10 mouse cellular contexts compared by ENCODE assay signal in genomic region chr9:54587863-54588262, GRCm38 (mm10). TPM values are rescaled to one million over a fixed set of nuclear protein-coding genes. Genes with fewer than 3 reads are reported as not detected.
A peak's percentile ranks its signal among the peaks of the same experiment; 100 is the strongest.
DNase-seq lines count a peak whose midpoint lies in the region; ATAC-seq and TF ChIP-seq lines count a peak whose summit lies in the region.
"Had no signal": no experiment of that assay in that cellular context is flagged by ENCODE, and none has a peak within 500 bp of the region (broad histone marks: within the 10 kb centered on the region; RNA-seq: fewer than 3 reads in every experiment).

No protein-coding gene starts in this region.

- peaks cover 43% of the 10 kb centered on the region for H3K36me3 ChIP-seq in heart, embryonic 14.5 days (ENCODE audit: control insufficient read depth, insufficient read depth, low read length)
- H3K36me3 ChIP-seq in E14TG2a.4 (ENCODE audit: insufficient read depth, low read length): peaks cover 51% of the 10 kb centered on the region
- H3K36me3 ChIP-seq in liver, embryonic 13.5 days: peaks cover 29% of the 10 kb centered on the region
- no peaks in the 10 kb centered on the region for H3K36me3 ChIP-seq in lung, postnatal 0 days (ENCODE audit: insufficient read depth, low read length)

- TF ChIP-seq EP300 in lung, postnatal 0 days (IDR thresholded peaks at IDR 0.05): no peak

- H3K27ac ChIP-seq in heart, embryonic 14.5 days (replicated peaks in 1 of 2; ENCODE audit: control insufficient read depth in 1 of 2, insufficient read depth in 1 of 2, low read depth in 2 of 2, low read length in 2 of 2): no peak overlapping the region
- no peak overlapping the region for H3K27ac ChIP-seq in embryonic fibroblast, embryonic 13.5 days (ENCODE audit: insufficient read depth, low read length)
- H3K27ac ChIP-seq in liver, embryonic 13.5 days: no peak overlapping the region
- H3K27ac ChIP-seq in lung, postnatal 0 days (ENCODE audit: low read length): no peak overlapping the region

- no peak for TF ChIP-seq POLR2A in embryonic fibroblast, embryonic 13.5 days (IDR thresholded peaks at IDR 0.05; ENCODE audit: low read depth, low read length)

- no peak for ATAC-seq in heart, embryonic 14.5 days (ENCODE audit: insufficient number of reproducible peaks, insufficient read depth, low FRiP score, low read depth)
- ATAC-seq in liver, embryonic 13.5 days (ENCODE audit: low read depth): no peak
- no peak for ATAC-seq in lung, postnatal 0 days

- H3K9me3 ChIP-seq in heart, embryonic 14.5 days (ENCODE audit: control insufficient read depth, low read length): no peaks in the 10 kb centered on the region
- no peaks in the 10 kb centered on the region for H3K9me3 ChIP-seq in E14TG2a.4 (ENCODE audit: low read length)
- H3K9me3 ChIP-seq in liver, embryonic 13.5 days (replicated peaks): no peaks in the 10 kb centered on the region
- no peaks in the 10 kb centered on the region for H3K9me3 ChIP-seq in lung, postnatal 0 days (ENCODE audit: low read length)
- H3K9me3 ChIP-seq: megakaryocyte, embryonic 14.5 days had no signal

- H3K27me3 ChIP-seq in heart, embryonic 14.5 days (ENCODE audit: control insufficient read depth, insufficient read depth, low read length): no peaks in the 10 kb centered on the region
- no peaks in the 10 kb centered on the region for H3K27me3 ChIP-seq in E14TG2a.4 (ENCODE audit: insufficient read depth, low read length)
- H3K27me3 ChIP-seq in liver, embryonic 13.5 days: no peaks in the 10 kb centered on the region
- H3K27me3 ChIP-seq in lung, postnatal 0 days (replicated peaks; ENCODE audit: insufficient read depth, low read length): no peaks in the 10 kb centered on the region
- H3K27me3 ChIP-seq: megakaryocyte, embryonic 14.5 days had no signal

- peak overlapping the region; percentile 66 for H3K4me2 ChIP-seq in heart, embryonic 14.5 days (ENCODE audit: low read length)
- H3K4me2 ChIP-seq in liver, embryonic 13.5 days: peak overlapping the region; percentile 95
- H3K4me2 ChIP-seq in lung, postnatal 0 days (replicated peaks; ENCODE audit: low read depth, low read length): no peak overlapping the region

- H3K4me1 ChIP-seq in heart, embryonic 14.5 days (ENCODE audit: control insufficient read depth in 2 of 2, insufficient read depth in 2 of 2, low read length in 2 of 2): peaks cover 0 to 15% of the 10 kb centered on the region in 2 experiments; a peak in 2 of 4 replicates
- H3K4me1 ChIP-seq in E14TG2a.4 (replicated peaks; ENCODE audit: low read depth, low read length): peaks cover 46% of the 10 kb centered on the region
- H3K4me1 ChIP-seq in embryonic fibroblast, embryonic 13.5 days (ENCODE audit: control insufficient read depth, insufficient read depth, low read length): peaks cover 14% of the 10 kb centered on the region
- peaks cover 37% of the 10 kb centered on the region for H3K4me1 ChIP-seq in liver, embryonic 13.5 days (replicated peaks)
- H3K4me1 ChIP-seq in lung, postnatal 0 days (ENCODE audit: insufficient read depth, low read depth, low read length): peaks cover 9% of the 10 kb centered on the region; the same call in 1 of the 2 replicates

- no peak for DNase-seq in heart, postnatal 4 days
- DNase-seq in liver, embryonic 13.5 days: no peak
- DNase-seq in lung, postnatal 0 days (ENCODE audit: low spot score): no peak
- DNase-seq in right cerebral cortex, postnatal 14 days: no peak
- no peak for DNase-seq in retina, postnatal 1 day

- peak overlapping the region; percentile 23 to 85; a peak in 3 of 4 replicates for H3K4me3 ChIP-seq in heart, embryonic 14.5 days (ENCODE audit: control insufficient read depth in 1 of 2, insufficient read depth in 1 of 2, low read depth in 1 of 2, low read length in 2 of 2)
- H3K4me3 ChIP-seq in E14TG2a.4 (replicated peaks; ENCODE audit: low read length): 0 out of 2 replicates have a peak overlapping the region, but pooled peaks have one; percentile 99
- H3K4me3 ChIP-seq in embryonic fibroblast, embryonic 13.5 days (ENCODE audit: insufficient read depth, low read length): peak overlapping the region; percentile 75
- H3K4me3 ChIP-seq in liver, embryonic 13.5 days (replicated peaks): peak overlapping the region; percentile 97
- H3K4me3 ChIP-seq in lung, postnatal 0 days (ENCODE audit: low read depth, low read length): no peak overlapping the region

- WGBS in heart, embryonic 14.5 days: 42% methylated on average over 4 of the region's 4 CpGs
- WGBS in liver, embryonic 13.5 days (ENCODE audit: insufficient replicate concordance): 68% methylated on average over 4 of the region's 4 CpGs
- 65% methylated on average over 4 of the region's 4 CpGs for WGBS in lung, postnatal 0 days

- peak overlapping the region; percentile 94 for H3K9ac ChIP-seq in heart, embryonic 14.5 days (ENCODE audit: low read length)
- peak overlapping the region; percentile 93 for H3K9ac ChIP-seq in liver, embryonic 13.5 days
- no peak overlapping the region for H3K9ac ChIP-seq in lung, postnatal 0 days (replicated peaks; ENCODE audit: low read depth)

- TF ChIP-seq CTCF in E14TG2a.4 (conservative IDR thresholded peaks at IDR 0.05; ENCODE audit: low read length): no peak
- TF ChIP-seq CTCF in embryonic fibroblast, embryonic 13.5 days (IDR thresholded peaks at IDR 0.05; ENCODE audit: borderline replicate concordance, insufficient read depth, low read length): no peak
- no peak for TF ChIP-seq CTCF in lung, postnatal 0 days (IDR thresholded peaks at IDR 0.05)

RNA-seq across cellular contexts. Expression of gene Idh3a, which starts 1.7 kb away (rescaled TPM):
- 502 and 560 TPM in 2 replicates for polyA plus RNA-seq in heart, embryonic 14.5 days (2014; fragmentation: Nextera tagmentation; extraction: Ambion mirVana)
- 100 to 1,000 TPM; 502 TPM for total RNA-seq in heart, postnatal 4 days (2021)
- polyA plus RNA-seq in embryonic fibroblast, embryonic 13.5 days (2011; ENCODE audit: insufficient read length, low read depth, missing spikeins): 84.8 and 95.7 TPM in 2 replicates
- 121 and 143 TPM in 2 replicates for polyA plus RNA-seq in liver, embryonic 13.5 days (2015; fragmentation: Nextera tagmentation; extraction: Ambion mirVana)
- 79.4 and 80.3 TPM in 2 replicates for polyA plus RNA-seq in lung, postnatal 0 days (2015; fragmentation: Nextera tagmentation; extraction: Ambion mirVana)

RNA-seq across cellular contexts. Expression of gene Cib2, which starts 27.8 kb away (rescaled TPM):
- polyA plus RNA-seq in heart, embryonic 14.5 days (2014; fragmentation: Nextera tagmentation; extraction: Ambion mirVana): 5.0 and 6.7 TPM in 2 replicates
- total RNA-seq in heart, postnatal 4 days (2021): 1 to 10 TPM; 1.5 to 2.1 TPM
- 6.0 and 7.6 TPM in 2 replicates for polyA plus RNA-seq in embryonic fibroblast, embryonic 13.5 days (2011; ENCODE audit: insufficient read length, low read depth, missing spikeins)
- 1.8 and 2.4 TPM in 2 replicates for polyA plus RNA-seq in liver, embryonic 13.5 days (2015; fragmentation: Nextera tagmentation; extraction: Ambion mirVana)
- 6.2 and 7.5 TPM in 2 replicates for polyA plus RNA-seq in lung, postnatal 0 days (2015; fragmentation: Nextera tagmentation; extraction: Ambion mirVana)

RNA-seq across cellular contexts. Expression of gene Sh2d7, which starts 49.1 kb away (rescaled TPM):
- polyA plus RNA-seq in heart, embryonic 14.5 days (2014; fragmentation: Nextera tagmentation; extraction: Ambion mirVana): not detected in 2 replicates
- total RNA-seq in heart, postnatal 4 days (2021): not detected
- not detected in 2 replicates for polyA plus RNA-seq in embryonic fibroblast, embryonic 13.5 days (2011; ENCODE audit: insufficient read length, low read depth, missing spikeins)
- polyA plus RNA-seq in liver, embryonic 13.5 days (2015; fragmentation: Nextera tagmentation; extraction: Ambion mirVana): not detected in 2 replicates
- not detected in 2 replicates for polyA plus RNA-seq in lung, postnatal 0 days (2015; fragmentation: Nextera tagmentation; extraction: Ambion mirVana)
- polyA plus RNA-seq: embryonic facial prominence, embryonic 11.5 days had no signal
